Mouse (Mus musculus): ENCODE measurements around the gene Epha7. TPM values are rescaled to one million over a fixed set of nuclear protein-coding genes. Genes with fewer than 3 reads are reported as not detected.
A peak's percentile ranks its signal among the peaks of the same experiment; 100 is the strongest.

The Epha7 gene
- total RNA-seq, 2 experiments from 2014 or later: 71.6 to 73.5 TPM

DNA sequence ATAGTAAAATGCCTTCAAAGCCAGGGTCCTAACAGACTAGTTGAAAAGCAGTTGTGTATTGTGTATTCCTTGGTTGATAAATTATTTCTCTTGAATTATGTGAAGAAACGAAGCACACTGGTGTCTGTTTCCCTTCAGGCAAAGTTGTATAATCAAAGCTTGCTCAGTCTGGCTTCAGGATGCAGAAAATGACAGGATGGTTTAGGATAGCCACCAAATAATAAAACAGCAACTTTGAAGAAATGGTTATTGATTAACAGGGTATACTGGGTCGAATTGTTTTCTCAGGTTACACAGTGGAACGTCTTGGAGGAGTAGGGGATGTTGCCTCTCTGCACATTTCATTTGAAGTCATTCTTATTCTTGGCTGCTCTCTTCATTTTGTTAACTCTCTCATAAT is 77.2 kb downstream of the Epha7 start:
- no peak for DNase-seq (ENCODE audit: low spot score in 2 of 2)
- intact Hi-C loops (cut with DNase I): no loop called here

DNA sequence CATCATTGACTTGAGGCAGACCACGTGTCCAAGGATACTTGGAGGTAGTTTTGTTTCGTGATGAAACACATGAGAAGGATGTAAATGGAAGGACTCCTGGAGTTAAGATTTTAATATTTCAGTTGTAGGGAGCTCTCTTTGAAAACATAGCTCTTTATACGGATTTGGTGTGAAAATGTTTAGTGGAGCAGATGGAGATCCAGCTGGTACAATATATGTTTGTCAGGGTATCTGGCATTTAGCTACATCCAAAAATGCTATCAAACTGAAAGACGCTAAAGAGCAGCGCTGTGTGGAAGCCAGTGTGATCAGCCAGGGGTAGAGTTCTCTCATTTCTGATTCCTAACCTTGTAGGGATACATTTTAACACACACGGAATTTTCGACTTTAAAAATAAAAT is 82.5 kb downstream of the Epha7 start:
- peak; percentile 56 to 68 for DNase-seq (ENCODE audit: low spot score in 2 of 2)
- intact Hi-C loops (cut with DNase I): no loop called here

DNA sequence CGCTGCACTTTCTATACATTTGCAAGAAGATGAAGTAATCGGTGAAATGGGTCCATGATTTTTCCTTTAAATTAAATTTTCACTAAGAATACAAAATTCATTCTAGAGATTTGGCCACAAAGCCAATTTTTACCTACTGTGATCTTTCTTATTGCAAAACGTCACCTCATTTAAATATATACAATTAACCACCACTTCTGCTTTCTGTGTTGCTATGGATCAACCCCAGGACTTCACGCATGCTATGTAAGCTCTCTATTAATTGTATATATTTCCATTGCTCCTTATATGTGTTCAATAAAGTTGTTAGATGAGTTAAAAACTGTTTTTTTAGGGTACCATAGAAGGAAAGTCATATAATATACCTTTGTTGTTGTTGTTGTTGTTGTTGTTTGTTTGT is 86.4 kb downstream of the Epha7 start:
- DNase-seq (ENCODE audit: low spot score in 2 of 2): no peak
- intact Hi-C loops (cut with DNase I): no loop called here

DNA sequence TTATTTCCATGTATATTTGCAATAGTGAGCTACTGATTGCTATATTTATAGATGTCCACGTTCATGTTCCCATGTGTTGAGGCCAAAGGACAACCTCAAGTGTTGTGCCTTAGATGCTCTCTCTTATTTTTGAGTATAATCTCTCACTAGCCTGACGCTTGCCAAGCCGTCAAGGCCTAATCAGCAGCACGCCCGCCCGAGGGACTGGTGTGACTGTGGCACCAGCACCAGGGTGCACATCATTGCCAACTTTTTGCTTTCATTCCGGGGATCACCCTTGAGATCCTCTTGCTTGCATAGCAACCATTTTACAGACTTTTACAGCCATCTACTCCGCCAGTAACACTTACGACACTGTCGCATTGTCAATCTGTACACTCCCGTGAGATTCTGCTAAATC is 86.9 kb downstream of the Epha7 start:
- intact Hi-C loops (cut with DNase I): no loop called here
- DNase-seq (ENCODE audit: low spot score in 2 of 2): no peak

DNA sequence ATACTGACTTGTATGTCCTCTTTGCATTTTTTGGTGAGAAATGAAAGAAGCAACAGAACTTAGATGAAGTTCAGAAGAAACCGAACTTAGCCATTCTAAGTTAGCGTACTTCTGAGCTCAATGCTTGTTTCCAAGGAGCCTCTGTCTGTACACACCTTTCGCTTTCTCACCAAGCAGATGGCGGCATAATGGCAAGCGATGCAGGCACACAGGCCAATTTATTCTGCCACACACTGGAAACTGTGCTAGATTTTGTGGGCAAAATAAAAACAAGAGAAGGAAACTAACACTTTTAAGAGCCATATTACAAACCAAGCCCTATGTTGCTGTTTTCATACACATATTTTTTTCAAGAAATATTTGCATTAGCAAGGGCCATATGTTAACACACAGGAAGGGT is 88.6 kb downstream of the Epha7 start:
- DNase-seq (ENCODE audit: low spot score in 2 of 2): no peak
- intact Hi-C loops (cut with DNase I): no loop called here

DNA sequence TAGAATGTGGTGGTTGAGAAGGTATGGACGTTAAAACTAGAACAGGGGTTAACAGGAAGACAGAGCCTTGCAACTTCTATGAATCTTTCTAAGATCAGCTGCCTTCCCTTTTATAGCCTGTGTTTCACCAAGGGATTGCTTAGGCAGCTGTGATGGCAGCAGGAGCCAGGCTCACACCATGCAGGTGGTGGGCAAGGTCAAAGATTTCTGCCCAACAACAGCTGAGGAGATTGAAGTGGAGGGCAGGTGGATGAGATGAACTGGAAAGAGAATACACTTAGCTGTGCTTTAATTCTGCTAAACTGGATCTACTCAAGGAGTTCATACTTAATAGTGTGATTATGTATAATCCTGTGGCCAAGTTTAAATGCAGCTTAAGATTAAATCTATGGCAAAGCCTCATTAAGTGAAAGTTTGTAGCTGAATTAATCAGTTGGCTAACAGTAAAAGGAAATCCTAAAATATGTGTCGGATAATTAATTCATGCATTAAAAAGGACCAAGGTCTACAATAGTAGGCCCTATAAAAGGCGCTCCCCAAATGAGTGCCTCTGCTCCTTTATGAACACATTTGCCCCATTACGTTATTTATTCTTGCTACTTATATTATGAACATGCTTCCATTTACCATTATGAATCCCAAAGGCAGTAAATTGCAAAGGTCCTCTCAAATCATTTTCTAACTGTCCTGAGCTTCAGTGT is 89.2 kb downstream of the Epha7 start:
- DNase-seq (ENCODE audit: low spot score in 2 of 2): no peak
- intact Hi-C loops (cut with DNase I): no loop called here

DNA sequence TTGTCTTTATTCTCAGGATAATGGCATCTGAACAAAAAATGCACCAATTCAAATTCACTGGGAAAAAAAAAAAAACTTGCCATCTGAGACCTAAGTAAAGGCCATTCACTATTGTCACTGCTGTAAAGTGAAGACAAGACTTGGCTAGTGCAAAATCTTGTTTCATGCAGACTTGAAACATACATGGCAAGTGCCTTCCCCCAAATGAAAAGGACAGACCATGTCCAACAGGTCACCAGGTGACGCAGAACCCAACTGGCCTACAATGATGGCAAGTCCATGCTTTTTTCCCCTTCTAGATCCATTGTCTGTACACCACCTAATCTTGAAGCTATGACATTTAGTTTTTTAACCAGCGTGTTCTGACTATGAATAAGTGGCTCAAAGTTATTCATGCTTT is 94.1 kb downstream of the Epha7 start:
- DNase-seq (ENCODE audit: low spot score in 2 of 2): no peak
- intact Hi-C loops (cut with DNase I): no loop called here

DNA sequence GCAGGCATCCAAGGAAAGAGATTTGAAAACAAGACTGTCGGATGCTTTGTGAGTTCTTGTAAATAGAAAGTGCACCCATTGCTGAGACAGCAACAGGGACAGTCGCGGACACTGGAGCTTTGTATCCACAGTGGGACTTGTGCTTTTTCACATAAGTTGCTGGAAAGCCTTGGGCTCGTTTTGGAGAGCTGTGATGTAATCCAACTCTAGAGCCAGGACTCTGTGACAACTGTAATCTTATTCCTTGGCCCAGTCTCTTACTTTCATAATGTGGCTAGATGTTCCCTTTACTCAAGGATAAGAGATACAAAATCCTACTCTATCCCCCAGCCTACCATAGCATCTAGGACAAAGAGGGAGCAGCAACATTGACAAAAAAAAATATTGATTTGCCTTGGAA is 97.2 kb downstream of the Epha7 start:
- peak in 1 of 2 experiments; percentile 22 for DNase-seq (ENCODE audit: low spot score in 2 of 2)
- intact Hi-C loops (cut with DNase I): no loop called here

DNA sequence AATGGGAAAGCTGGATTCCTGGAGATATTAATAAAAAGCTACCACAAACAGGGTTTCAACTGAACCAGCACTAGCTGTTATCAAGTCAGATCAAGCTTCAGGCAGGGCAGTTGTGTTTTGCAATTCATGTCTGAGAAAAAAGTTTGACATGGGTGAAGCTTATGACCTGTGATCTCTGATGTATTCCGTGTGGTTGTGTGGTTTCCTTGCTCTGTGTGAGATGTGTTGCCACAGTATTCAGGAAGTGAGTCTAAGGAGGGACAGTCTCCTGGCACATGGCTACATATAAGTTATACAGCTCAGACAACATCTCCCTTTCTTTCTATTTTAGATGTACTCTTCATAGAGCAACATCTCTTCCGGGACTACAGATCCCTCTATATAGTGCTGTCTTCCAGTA is 99.1 kb downstream of the Epha7 start:
- intact Hi-C loops (cut with DNase I): no loop called here
- no peak for DNase-seq (ENCODE audit: low spot score in 2 of 2)

DNA sequence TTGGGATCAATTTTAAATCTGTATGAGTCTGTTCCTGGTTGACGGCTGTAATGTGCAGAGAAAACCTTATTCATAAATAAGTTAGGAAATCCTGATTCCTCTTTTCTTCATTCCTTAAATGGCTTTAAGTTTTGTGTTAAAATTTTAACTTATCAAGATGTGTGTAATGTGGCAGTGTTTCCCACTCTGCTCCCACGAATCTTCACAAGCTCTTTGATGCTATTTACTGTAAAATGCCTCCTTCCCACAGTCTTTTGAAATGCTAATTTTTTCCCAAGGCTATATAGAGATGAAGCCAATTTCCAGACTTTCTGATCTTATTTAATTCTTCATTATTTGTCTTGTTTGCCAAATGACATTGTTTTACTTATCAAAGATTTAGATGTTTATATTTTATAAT is 100.7 kb downstream of the Epha7 start:
- intact Hi-C loops (cut with DNase I): no loop called here
- no peak for DNase-seq (ENCODE audit: low spot score in 2 of 2)

DNA sequence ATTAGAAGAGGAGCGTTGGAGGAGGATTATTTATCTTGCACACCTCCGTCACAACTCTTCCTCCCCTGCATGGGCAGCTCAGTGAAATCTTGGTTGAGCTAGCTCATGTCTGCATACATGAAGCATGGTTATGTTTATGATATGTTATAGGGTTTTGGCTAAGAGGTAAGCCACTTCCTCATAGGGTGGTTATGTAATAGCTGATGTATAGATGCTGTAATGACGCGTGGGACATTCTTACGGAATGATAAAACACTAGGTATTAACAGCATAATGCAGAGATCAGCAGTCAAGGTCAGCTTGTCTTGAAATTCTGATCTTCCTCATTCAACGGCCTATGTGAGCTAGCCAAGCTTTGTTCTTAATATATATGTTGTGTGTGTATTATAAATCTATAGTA is 107.7 kb downstream of the Epha7 start:
- DNase-seq (ENCODE audit: low spot score in 2 of 2): no peak
- intact Hi-C loops (cut with DNase I): no loop called here

DNA sequence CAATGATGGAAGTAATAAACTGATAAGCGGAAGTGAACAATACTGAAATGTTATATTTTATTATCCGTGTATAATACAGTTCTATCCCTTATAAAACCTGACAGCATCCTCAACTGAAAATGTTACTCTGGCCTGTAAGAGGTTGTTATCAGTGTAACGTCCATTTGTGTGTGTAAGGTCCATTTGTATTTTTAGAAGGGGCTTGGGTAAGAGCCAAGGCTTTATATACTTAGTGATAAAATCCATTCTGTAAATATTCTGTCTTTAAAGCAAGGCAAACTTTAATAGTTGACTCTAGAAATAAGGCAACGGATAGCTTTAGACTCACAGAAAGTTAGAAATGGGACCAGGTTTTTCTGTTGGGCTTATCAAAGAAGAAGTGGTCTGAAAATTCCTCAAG is 113.1 kb downstream of the Epha7 start:
- intact Hi-C loops (cut with DNase I): no loop called here
- DNase-seq (ENCODE audit: low spot score in 2 of 2): no peak

DNA sequence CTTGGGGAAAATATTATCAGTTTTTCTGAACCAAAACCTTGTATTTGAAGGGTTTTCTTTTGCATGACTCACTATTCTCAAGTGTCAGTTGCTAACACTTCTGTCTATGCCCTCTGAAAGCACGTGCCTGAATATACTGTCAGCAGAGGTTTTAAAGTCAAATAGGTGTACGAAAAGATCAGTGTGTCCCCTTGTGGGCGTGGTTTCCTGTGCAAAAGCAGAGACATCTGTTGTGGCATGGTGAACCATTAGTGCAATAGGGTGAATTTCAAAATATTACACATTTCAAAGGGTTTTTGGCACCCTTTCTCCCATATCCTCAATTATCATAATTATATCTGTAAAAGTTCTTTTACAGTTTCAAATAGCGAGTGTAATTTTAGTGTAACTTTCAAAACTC is 120.5 kb downstream of the Epha7 start:
- DNase-seq (ENCODE audit: low spot score in 2 of 2): no peak
- intact Hi-C loops (cut with DNase I): loop anchor here (10.0 kb wide), 1 partner anchor 119 kb away; the partner anchor contains the start of gene Epha7

DNA sequence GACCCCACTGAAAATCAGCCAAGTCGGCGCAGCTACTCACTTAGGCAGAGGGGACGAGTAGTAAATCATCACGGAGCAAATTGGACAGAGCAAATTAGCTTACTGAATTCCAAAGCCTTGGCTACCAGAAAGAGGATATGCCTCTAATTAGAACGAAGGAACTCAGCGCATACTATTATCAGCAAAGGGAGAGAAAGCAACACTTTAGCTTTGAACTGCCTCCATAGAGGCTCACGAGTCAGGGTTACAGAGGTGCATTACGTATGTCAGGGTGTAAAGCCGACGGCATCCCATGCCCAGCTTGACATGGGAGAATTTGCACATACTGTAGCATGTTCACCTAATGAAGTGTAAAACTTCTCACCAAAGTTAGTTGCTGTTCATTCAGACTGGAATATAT is 121.9 kb downstream of the Epha7 start:
- DNase-seq (ENCODE audit: low spot score in 2 of 2): no peak
- intact Hi-C loops (cut with DNase I): loop anchor here (10.0 kb wide), 1 partner anchor 120 kb away; the partner anchor contains the start of gene Epha7

DNA sequence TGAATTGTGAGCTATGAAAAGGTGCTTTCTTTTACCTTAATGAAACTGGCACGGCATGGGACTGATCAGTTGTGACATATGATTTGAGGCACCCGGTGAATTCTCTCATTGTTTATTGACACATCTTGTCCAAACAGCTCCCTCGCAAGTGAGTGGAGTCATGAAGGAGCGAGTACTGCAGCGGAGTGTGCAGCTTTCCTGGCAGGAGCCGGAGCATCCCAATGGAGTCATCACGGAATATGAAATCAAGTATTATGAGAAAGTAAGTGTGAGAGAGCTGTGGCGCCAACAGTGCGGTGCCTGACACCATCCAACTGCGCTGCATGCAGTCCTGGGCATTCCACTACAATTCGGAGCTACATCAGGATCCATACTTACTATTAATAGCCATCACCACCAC is 122.6 kb downstream of the Epha7 start:
- peak; percentile 13 to 19 for DNase-seq (ENCODE audit: low spot score in 2 of 2)
- intact Hi-C loops (cut with DNase I): loop anchor here (10.0 kb wide), 1 partner anchor 121 kb away; the partner anchor contains the start of gene Epha7

DNA sequence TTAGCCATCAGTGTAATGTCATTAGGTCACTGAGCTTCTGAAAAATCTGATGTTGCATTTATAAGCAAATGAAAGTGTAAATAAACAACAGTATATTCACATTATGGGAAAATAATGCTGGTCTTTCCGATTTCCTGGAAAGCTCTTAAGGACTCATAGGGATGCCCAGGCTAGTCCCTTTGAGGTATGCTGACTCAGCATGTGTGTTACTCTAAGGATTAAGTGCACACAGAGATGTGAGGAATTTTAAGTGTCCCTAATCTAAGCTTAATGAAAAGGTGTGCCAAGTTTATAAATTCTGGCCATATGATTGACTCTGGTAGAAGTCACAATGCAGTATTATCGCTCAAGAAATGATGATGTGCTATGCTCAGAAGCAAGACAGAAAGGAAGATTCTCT is 127.8 kb downstream of the Epha7 start:
- no peak for DNase-seq (ENCODE audit: low spot score in 2 of 2)
- intact Hi-C loops (cut with DNase I): no loop called here

DNA sequence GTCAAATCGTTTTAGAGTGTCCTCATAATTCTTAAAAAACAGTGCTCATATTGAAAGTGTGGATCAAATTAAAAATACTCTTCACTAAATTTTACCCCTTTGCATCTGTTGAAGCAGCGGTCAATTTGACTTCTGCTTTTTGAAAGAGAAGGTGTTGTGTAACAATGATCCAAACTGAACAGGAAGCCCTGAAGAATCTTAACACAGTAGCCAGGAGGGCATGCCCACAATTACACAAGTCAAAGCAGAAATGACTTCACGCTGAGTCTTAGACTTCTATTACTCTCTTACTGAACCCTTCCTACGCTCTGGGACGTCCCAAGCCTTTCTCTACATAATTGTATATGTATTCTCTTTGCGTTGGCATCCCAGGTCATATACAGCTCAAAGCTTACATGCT is 131.3 kb downstream of the Epha7 start:
- intact Hi-C loops (cut with DNase I): no loop called here
- DNase-seq (ENCODE audit: low spot score in 2 of 2): no peak

DNA sequence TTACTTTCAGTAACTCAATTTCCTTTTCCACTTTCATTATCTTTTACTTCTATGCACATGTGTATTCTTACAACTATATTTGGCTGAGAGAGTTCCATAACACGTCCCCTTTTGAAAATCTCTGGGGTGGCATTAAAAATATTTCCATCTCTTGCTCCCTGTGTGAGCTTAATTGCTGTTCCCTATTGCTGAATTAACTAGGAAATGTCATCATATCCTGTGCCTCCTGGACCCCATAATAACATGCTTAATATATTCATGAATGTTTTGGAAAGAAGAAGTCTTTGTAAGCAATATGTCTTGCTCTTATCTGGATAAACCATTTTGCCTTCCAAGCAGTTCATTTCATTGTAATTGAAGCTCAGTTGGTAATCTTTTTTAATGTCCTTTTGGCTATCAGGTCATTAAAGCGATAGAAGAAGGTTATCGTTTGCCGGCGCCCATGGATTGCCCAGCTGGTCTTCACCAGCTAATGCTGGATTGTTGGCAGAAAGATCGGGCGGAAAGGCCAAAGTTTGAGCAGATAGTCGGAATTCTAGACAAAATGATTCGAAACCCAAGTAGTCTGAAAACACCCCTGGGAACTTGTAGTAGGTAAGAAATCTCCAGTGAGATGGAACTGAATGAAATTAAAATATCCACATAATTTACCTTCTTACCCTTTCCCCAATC is 148.1 kb downstream of the Epha7 start:
- intact Hi-C loops (cut with DNase I): no loop called here

DNA sequence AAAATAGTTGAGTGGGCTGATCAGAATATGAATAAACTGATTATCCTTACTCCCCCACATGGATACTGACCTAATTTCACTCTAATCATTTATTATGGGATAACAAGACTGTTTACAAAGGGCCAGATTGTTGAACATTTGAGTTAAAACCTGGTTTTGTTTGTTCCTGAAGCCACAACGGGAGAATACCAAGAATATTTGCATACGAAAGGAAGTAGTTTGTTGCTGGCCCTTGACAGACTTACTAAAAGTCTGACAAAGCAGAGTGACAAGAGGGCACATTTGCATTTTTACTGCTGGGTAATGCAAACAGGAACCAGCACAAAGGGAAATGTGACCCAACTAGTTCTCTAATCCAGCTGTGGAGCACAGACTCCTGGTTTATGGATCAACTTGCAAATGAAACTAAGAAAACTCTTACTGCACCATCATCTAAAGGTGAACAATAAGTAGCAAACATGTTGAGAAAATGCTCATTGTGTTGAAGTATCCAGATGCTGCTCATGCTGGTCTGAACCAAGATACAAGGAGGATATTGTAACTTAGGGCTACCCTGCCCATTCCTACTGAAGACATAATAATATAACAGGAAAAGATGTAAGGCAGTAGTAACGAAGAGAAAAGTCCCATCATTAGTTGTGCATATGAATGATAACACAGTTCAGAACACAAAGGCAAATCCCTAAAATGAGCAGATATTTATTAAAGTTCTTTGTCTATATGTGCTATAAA is 154.8 kb downstream of the Epha7 start:
- intact Hi-C loops (cut with DNase I): no loop called here
- DNase-seq (ENCODE audit: low spot score in 2 of 2): no peak

More for the DNA sequence above, 148.1 kb downstream of the Epha7 start:
- no peak for DNase-seq (ENCODE audit: low spot score in 2 of 2)

DNA sequence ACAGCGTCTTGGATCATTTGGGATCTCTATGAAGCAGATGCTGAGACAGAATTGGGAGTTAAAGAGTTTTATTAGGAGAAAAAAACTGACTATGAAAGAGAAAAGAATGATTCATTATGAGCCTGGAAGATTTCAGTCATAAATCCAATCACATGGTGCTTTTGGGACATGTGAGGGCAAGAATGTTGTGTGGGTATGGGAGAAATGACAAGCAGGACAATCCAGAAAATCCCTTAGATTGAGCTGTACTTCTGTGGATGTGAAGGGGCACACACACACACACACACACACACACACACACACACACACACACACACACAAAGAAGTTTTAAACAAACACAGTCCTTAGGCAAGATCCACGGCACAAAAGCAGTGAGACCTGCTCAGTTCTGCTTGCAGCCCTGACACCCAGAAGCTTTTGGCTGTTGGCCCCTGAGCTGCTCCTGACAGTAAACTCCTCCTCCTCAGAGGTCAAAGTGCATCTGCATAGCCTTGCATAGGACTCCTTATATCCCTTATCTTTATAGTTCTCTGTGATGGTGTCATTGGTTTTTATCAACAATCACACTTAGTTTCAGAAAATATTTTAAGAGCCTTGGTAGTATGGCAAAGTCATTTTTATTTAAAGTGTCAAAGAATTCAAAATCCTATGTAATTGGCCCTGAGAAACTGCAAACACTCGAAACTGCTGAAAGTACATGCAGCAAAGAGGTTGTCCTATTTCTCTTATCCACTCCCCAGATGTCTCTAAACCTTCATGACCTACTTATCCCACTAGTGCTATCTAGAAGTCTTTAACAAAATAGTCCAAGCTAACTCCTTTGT is 185.7 kb downstream of the Epha7 start:
- no peak for DNase-seq (ENCODE audit: low spot score in 2 of 2)
- intact Hi-C loops (cut with DNase I): no loop called here
